Mouse (Mus musculus): ENCODE data around the gene Stk39. TPM values are rescaled to one million over a fixed set of nuclear protein-coding genes. Genes with fewer than 3 reads are reported as not detected.

The Stk39 gene
- polyA plus RNA-seq, 1 experiment from 2014 or later = 20.0 TPM

DNA sequence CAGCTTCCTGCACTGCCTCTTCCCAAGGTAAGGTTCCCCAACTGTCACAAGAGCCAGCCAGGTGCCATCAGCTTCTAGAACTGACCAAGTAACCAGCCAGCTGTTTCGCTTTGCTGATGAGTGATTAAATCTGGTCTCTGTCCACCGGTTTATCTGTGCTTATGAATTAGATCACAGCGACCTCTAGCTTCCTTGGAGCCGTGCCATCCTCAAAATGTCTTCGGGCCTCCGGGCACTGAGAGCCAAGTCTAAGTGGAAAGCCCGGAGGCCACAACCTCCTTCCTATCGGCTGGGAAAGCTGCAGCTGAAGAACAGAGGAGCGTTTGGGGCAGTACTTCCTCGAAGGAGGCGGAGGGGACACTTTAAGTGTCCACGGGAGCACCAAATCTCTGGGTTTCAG is 95.4 kb downstream of the Stk39 start:
- WGBS = 68% methylated on average over 12 of the region's 12 CpGs
- Histone ChIP-seq H3K9me3 (replicated peaks) (no peaks in the 10 kb centered on the region), H3K27me3 (no peaks in the 10 kb centered on the region), H3K4me2 (no peak overlapping the region), H3K4me1 (peaks cover 51% of the 10 kb centered on the region), H3K4me3 (replicated peaks) (no peak overlapping the region), H3K9ac (no peak overlapping the region), H3K36me3 (no peaks in the 10 kb centered on the region), H3K27ac (peak overlapping the region; percentile 30; the same call in 1 of the 2 replicates)
- no peak for ATAC-seq (replicated peaks; ENCODE audit: low FRiP score)

DNA sequence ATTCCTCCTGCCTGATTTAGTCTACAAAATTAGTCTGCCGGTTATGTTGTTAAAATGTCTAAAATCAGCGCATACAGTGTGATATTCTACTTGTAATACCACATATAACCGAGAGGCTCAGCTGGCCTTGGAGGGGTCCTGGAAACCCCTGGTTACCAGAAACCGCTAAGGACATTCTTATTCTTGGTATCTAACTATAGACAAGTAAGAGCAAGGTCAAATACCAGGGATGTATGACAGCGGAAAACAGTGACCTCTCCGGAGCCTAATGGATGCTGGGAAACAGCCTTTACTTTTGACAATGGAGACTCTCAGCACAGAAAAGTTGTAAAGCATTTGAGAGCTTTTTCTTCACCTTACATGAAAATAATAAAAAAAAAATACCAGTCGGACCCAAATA is 97.9 kb downstream of the Stk39 start:
- no peak overlapping the region for H3K27ac ChIP-seq
- ATAC-seq (replicated peaks; ENCODE audit: low FRiP score) = no peak
- no peak overlapping the region for H3K4me2 ChIP-seq
- peaks cover 32% of the 10 kb centered on the region for H3K4me1 ChIP-seq
- H3K27me3 ChIP-seq = no peaks in the 10 kb centered on the region
- WGBS = 78% methylated on average over 7 of the region's 7 CpGs
- no peak overlapping the region for H3K9ac ChIP-seq
- H3K9me3 ChIP-seq (replicated peaks) = no peaks in the 10 kb centered on the region
- H3K36me3 ChIP-seq = no peaks in the 10 kb centered on the region
- no peak overlapping the region for H3K4me3 ChIP-seq (replicated peaks)

DNA sequence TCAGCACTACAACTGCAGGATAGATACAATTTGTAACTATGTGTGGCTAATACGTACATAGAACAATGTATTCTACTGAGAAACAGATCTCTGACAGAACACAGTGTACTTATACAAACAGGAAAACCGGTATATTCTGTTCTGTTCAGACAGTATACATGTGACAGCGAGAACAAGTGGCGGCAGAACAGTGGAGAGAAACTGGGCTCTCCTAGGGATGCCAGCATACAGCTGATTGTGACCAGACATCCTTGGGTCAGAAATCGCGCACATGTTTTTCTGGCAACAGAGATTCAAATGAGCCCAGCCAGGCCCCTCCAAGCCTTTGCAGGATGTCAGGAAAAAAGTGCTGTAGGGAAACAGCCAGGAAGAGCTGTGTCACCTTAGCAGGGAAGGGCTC is 100.2 kb downstream of the Stk39 start:
- Histone ChIP-seq H3K36me3 (no peaks in the 10 kb centered on the region), H3K27ac (no peak overlapping the region), H3K4me1 (peaks cover 12% of the 10 kb centered on the region), H3K9me3 (replicated peaks) (no peaks in the 10 kb centered on the region), H3K27me3 (no peaks in the 10 kb centered on the region), H3K4me3 (replicated peaks) (no peak overlapping the region), H3K9ac (no peak overlapping the region), H3K4me2 (no peak overlapping the region)
- WGBS = 81% methylated on average over 6 of the region's 6 CpGs
- ATAC-seq (replicated peaks; ENCODE audit: low FRiP score) = no peak

DNA sequence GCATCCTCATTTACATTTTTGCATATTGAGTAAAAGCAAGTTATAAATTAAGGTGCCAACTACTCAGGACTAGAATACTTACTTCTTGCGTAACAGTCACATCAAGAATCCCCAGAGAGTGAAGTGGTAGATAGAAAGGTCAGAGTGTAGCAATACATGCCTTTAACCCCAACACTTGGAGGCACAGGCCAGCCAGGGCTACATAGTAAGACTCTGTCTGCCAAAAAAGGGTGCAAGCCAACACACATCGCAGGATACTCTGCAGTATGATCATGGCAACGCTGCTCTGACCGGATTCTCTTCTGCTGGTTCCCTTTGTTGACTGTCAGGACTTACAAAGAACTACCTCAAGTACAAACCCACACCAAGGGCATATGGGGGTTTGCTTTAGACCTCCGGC is 101.7 kb downstream of the Stk39 start:
- Histone ChIP-seq H3K4me3 (replicated peaks) (no peak overlapping the region), H3K9ac (no peak overlapping the region), H3K36me3 (no peaks in the 10 kb centered on the region), H3K4me2 (no peak overlapping the region), H3K27ac (no peak overlapping the region), H3K4me1 (peaks cover 20% of the 10 kb centered on the region), H3K9me3 (replicated peaks) (no peaks in the 10 kb centered on the region), H3K27me3 (no peaks in the 10 kb centered on the region)
- 89% methylated on average over 5 of the region's 5 CpGs for WGBS
- no peak for ATAC-seq (replicated peaks; ENCODE audit: low FRiP score)

DNA sequence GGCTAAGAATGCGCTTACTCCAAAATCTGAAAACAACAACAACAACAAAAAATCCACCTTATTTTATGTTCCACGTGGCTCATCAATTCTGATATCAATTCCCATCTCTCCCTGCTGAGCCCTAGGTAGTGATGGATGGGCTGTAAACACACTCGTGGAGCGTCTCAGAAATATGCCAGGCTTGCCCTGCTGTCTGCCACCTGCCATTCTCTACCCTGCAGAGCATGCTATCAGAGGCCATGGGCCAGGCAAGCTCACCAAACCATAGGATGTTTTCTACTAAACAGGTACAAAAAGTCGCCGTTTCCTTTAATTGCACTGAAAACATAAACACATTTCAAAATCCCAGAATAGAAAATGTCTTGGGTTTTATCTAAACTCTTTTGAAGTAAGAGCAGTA is 103.0 kb downstream of the Stk39 start:
- H3K36me3 ChIP-seq = no peaks in the 10 kb centered on the region
- H3K9ac ChIP-seq = no peak overlapping the region
- no peak for ATAC-seq (replicated peaks; ENCODE audit: low FRiP score)
- H3K4me1 ChIP-seq = peaks cover 20% of the 10 kb centered on the region
- no peak overlapping the region for H3K4me2 ChIP-seq
- WGBS = 84% methylated on average over 6 of the region's 6 CpGs
- no peaks in the 10 kb centered on the region for H3K27me3 ChIP-seq
- no peak overlapping the region for H3K27ac ChIP-seq
- no peak overlapping the region for H3K4me3 ChIP-seq (replicated peaks)
- H3K9me3 ChIP-seq (replicated peaks) = no peaks in the 10 kb centered on the region

DNA sequence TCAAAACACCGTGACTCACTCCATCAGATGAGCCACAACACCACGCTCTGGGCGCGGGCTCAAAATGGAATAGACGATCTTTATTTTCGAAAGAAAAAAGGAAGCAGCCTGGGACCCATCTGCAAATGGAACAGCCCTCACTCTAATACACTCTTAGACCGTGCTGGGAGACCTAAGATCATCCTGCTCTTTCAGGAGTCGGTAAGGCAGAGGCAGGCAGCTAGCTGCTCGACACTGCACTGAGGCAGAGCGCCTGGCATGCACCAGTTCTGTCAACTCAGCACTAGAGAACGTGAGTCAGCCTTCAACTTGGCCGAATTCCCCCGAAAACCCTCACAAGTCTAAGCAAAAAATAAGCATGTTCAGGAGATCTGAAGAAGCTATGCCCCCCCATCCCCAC is 104.1 kb downstream of the Stk39 start:
- H3K9ac ChIP-seq = no peak overlapping the region
- H3K4me2 ChIP-seq = no peak overlapping the region
- H3K36me3 ChIP-seq = no peaks in the 10 kb centered on the region
- no peak overlapping the region for H3K27ac ChIP-seq
- no peak for ATAC-seq (replicated peaks; ENCODE audit: low FRiP score)
- H3K27me3 ChIP-seq = no peaks in the 10 kb centered on the region
- H3K4me1 ChIP-seq = peaks cover 15% of the 10 kb centered on the region
- no peaks in the 10 kb centered on the region for H3K9me3 ChIP-seq (replicated peaks)
- 71% methylated on average over 13 of the region's 13 CpGs for WGBS
- no peak overlapping the region for H3K4me3 ChIP-seq (replicated peaks)

DNA sequence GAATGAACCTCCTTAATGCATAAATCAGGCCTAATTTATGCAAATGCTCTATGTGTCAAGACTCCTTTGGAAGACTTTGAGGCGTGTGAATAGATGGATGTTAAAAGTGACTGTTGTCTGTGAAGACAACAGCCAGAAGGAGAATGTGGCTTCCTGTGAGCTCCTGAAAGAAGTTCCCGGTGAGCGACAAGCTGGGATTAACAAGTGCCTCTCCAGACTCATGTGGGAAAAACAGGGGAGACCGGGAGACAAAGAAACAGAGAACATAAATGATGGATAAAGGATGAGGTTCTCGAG is 105.2 kb downstream of the Stk39 start:
- H3K4me3 ChIP-seq (replicated peaks) = no peak overlapping the region
- H3K9me3 ChIP-seq (replicated peaks) = no peaks in the 10 kb centered on the region
- no peaks in the 10 kb centered on the region for H3K36me3 ChIP-seq
- H3K4me1 ChIP-seq = peaks cover 15% of the 10 kb centered on the region
- WGBS = 46% methylated on average over 5 of the region's 5 CpGs
- no peak for ATAC-seq (replicated peaks; ENCODE audit: low FRiP score)
- H3K4me2 ChIP-seq = no peak overlapping the region
- H3K9ac ChIP-seq = no peak overlapping the region
- H3K27ac ChIP-seq = no peak overlapping the region
- no peaks in the 10 kb centered on the region for H3K27me3 ChIP-seq

DNA sequence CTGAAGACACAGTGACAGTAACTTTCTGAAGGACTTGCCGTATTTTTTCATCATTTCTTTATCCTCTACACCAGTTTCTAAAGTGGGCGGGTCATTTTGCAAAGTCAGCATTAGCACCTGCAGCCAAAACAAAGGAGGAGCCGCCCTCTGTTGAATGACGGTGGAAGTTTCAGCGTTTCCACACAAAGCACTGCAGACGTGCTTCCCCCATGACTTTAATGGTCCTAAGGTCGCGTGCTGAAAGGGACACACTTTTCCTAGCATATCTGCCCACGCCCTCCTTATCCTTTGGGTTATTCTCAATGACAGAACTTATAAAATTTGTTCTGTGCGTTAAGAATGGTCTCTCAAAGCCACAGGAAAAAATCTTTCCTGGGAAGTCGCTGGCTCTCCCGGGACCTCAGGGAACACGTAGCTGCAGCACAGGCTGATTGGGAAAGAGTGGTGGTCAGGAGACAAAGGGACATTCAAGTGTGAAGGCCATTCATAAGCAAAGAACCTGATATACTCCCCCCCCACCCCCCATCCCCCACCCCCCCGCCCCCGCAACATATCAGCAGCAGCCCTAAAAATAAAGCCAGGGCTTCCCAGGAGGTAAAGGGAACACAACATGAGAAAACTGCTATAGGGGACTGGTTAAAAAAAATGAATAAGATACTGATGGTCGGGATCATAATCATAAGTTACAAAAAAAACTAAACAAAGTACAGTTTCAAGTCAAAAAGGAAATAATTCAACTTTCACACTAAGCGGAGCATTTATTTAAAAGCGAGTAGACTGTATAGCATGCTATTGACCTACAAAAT is 105.8 kb downstream of the Stk39 start:
- Histone ChIP-seq H3K4me3 (replicated peaks) (peak overlapping the region; percentile 14; the same call in 1 of the 2 replicates), H3K27me3 (no peaks in the 10 kb centered on the region), H3K9ac (0 out of 2 replicates have a peak overlapping the region, but pooled peaks have one; percentile 10), H3K9me3 (replicated peaks) (no peaks in the 10 kb centered on the region), H3K27ac (peak overlapping the region; percentile 41; the same call in 1 of the 2 replicates), H3K4me2 (peak overlapping the region; percentile 50), H3K4me1 (peaks cover 15% of the 10 kb centered on the region), H3K36me3 (no peaks in the 10 kb centered on the region)
- 15% methylated on average over 18 of the region's 18 CpGs for WGBS
- ATAC-seq (replicated peaks; ENCODE audit: low FRiP score) = 0 out of 2 replicates have a peak, but pooled peaks have one; percentile 43

DNA sequence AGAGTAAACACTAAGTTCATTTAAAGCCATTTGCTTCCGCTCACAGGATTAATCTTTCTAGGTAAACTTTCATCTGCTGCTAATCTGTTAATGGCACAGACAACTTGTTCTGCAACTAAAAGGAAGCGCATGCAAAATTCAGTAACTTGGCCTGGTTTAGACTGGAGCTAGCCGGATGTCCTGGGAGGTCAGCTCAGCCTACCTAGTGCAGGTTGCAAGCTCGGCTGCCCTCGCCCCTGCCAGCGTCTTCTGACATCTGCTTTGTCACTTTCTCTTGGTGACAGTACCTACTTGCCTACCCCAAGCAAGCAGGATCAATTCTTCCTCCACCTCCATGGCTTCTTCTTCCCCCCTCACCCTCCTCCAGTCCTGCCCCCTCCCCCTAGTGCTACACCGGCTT is 106.6 kb downstream of the Stk39 start:
- peak; percentile 45 for ATAC-seq (replicated peaks; ENCODE audit: low FRiP score)
- no peaks in the 10 kb centered on the region for H3K36me3 ChIP-seq
- WGBS = 44% methylated on average over 7 of the region's 7 CpGs
- H3K4me3 ChIP-seq (replicated peaks) = no peak overlapping the region
- no peaks in the 10 kb centered on the region for H3K27me3 ChIP-seq
- H3K9me3 ChIP-seq (replicated peaks) = no peaks in the 10 kb centered on the region
- 0 out of 2 replicates have a peak overlapping the region, but pooled peaks have one; percentile 32 for H3K27ac ChIP-seq
- peaks cover 15% of the 10 kb centered on the region for H3K4me1 ChIP-seq
- H3K4me2 ChIP-seq = peak overlapping the region; percentile 50
- no peak overlapping the region for H3K9ac ChIP-seq

DNA sequence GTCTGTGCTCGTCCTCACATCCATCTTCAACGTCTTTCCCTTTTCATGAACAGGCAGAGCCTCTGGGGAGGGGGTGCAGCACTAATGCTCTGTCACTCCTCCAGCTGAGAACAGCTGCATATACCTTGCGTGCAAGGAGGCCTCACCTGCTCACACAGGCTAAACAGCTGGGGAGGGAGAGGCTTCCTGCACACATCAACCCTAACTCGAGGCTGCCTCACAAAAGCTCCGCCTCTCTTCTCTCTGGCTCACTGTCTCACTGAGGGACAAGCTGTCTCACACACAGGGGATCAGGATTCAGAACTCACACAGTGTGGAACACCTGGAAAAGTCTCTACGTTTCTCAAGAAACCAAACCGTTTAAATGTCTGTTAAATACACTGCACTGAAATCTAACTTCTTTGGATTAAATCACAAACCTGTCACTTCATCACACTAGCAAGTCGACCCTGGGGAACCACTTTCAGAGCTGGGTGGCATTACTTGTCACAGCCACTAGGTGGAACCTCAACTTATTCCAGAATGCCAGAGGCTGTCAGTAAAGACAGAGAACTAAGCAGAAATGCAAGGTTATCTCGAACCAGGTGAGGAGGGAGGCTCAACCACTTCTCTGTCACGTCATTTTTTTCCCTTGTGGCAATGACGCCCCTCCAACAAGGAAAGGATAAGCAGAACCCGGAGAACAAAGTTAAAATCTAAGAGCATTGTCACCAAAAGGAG is 107.7 kb downstream of the Stk39 start:
- Histone ChIP-seq H3K27me3 (no peaks in the 10 kb centered on the region), H3K9ac (no peak overlapping the region), H3K27ac (no peak overlapping the region), H3K36me3 (0 out of 2 replicates have a peak, but pooled peaks cover under 1% of the 10 kb centered on the region), H3K4me2 (no peak overlapping the region), H3K4me3 (replicated peaks) (no peak overlapping the region), H3K4me1 (peaks cover 13% of the 10 kb centered on the region), H3K9me3 (replicated peaks) (no peaks in the 10 kb centered on the region)
- peak; percentile 41; the same call in 1 of the 2 replicates for ATAC-seq (replicated peaks; ENCODE audit: low FRiP score)
- 28% methylated on average over 12 of the region's 12 CpGs for WGBS

DNA sequence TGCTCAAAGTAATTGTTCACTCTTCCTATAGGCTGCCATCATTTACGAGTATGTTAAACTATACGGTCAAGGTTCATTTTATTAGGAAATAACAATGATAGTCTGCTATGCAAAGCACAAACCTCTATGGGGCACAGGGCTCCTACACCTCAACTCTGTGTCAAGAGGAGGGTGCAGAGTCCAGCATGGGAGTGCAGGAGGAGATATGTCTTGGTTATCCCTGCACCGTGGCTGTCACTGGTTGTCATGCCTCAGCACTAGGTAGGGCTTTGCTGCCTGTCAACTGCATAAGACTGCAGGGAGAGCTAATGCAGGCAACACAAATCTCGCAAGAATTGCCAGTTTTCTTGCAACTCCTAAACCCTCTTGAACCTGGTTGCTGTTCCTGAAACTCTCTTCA is 108.9 kb downstream of the Stk39 start:
- H3K27ac ChIP-seq = no peak overlapping the region
- no peaks in the 10 kb centered on the region for H3K27me3 ChIP-seq
- WGBS = 75% methylated on average over 4 of the region's 4 CpGs
- no peak overlapping the region for H3K4me2 ChIP-seq
- no peaks in the 10 kb centered on the region for H3K9me3 ChIP-seq (replicated peaks)
- H3K4me1 ChIP-seq = peaks cover 13% of the 10 kb centered on the region
- peaks cover 12% of the 10 kb centered on the region for H3K36me3 ChIP-seq
- H3K4me3 ChIP-seq (replicated peaks) = no peak overlapping the region
- no peak for ATAC-seq (replicated peaks; ENCODE audit: low FRiP score)
- H3K9ac ChIP-seq = no peak overlapping the region

DNA sequence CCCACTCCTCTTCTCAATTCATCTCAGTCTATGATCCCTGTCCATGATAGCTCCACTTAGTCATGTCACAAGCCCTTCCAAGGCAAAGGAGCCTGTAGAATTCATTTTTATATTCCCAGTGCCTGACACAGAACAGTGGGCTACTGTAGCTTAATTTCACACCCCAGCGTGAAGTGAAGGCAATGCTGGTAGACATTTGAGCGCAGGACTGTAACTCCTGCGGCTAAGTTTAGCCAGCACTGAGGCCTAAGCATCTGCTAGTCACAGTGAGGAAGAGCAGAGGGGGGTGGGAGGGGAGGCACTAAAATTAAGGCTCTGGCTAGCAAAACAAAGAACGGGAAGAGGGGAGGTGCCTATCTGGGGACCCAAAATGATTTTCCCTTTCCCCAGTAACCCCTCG is 110.4 kb downstream of the Stk39 start:
- H3K27ac ChIP-seq = no peak overlapping the region
- H3K9ac ChIP-seq = no peak overlapping the region
- peaks cover 16% of the 10 kb centered on the region for H3K36me3 ChIP-seq
- no peak for ATAC-seq (replicated peaks; ENCODE audit: low FRiP score)
- no peak overlapping the region for H3K4me3 ChIP-seq (replicated peaks)
- 51% methylated on average over 5 of the region's 5 CpGs for WGBS
- H3K27me3 ChIP-seq = no peaks in the 10 kb centered on the region
- no peak overlapping the region for H3K4me2 ChIP-seq
- no peaks in the 10 kb centered on the region for H3K9me3 ChIP-seq (replicated peaks)
- peaks cover 10% of the 10 kb centered on the region for H3K4me1 ChIP-seq
